Mouse (Mus musculus) v-Abl transformed pro-B cells (cell line): ENCODE measurements around the gene Panx1.

ENCODE experiments used
- in situ Hi-C, 2 experiments: fragments of 400-800 bp; cut with MboI; formaldehyde crosslinking; loops; one replicate each; pipeline ENCODE4 v1.15.1; 2025; ENCODE audit not compliant: unreplicated experiment in 2 of 2

The Panx1 gene

DNA sequence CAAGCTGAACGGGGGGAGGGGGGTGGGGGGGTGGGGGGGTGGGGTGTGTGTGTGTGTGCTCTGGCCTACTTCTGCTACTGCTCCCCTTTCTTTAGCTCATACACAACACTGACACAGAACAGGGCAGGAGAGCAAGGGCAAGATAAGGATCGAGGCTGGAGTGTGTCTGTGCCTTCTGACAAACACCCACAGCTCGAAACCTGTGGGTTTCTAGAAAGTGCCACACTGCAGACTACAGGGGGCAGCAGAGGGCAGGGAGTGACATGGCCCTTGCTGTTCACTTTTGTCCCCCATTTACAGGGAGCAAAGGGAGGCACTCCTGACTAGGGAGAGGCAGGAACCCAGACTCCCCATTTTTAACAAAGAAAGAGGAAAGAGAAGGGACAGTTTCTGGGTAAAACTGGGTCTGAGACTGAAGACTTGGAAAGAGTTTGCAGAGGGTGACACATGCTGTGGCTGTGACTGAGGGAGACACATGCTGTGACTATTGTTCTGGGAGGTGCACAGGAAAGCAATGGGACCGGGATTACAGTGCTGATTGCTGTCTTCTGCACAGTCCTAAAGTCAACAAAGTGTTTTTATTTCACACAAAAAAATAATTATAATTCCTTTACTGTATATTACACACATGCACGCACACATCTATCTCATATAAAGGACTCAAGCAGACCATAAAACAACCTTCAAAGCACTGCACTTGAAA, 16.1 kb downstream of the Panx1 start:
- in situ Hi-C loops, result loop anchor here (25.0 kb wide), 3 partner anchors 458 to 858 kb away; partner anchors contain the start of gene Smco4 (in 2 of the 2)

- in situ Hi-C loops, result loop anchor here (25.0 kb wide), 3 partner anchors 460 to 860 kb away; partner anchors contain the start of gene Smco4 (in 2 of the 2)
These were observed 17.6 kb downstream of the Panx1 start for GRCm38 (mm10) chr9:15027725-15028124.

DNA sequence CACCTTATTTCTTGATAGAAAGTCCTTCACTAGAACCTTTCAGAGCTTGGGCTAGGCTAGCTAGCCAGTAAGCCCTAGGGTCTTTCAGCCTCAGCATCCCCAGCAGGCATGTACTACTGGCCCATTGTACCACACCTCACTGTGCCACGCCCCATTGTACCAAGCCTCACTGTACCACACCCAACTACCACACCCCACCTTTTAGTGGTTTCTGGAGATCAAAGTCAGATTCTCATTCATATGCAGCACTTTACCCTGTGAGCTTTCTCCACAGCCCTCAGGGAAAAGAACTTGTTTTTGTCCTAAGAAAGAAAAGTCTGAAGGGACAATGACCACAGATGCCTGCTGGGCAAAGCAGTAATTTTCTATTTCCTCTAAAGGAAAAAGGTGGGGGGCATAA, 22.2 kb downstream of the Panx1 start:
- in situ Hi-C loops, result loop anchor here (25.0 kb wide), 2 partner anchors 511 to 514 kb away; partner anchors contain the start of genes Cwc15 (in 2 of the 2) and Kdm4d (in 2 of the 2)

GRCm38 (mm10) chr9:15021156-15021555, 24.1 kb downstream of the Panx1 start:
- in situ Hi-C loops, result loop anchor here (25.0 kb wide), 2 partner anchors 509 to 516 kb away; partner anchors contain the start of genes Cwc15 (in 2 of the 2) and Kdm4d (in 2 of the 2)

- in situ Hi-C loops, result loop anchor here (25.0 kb wide), 2 partner anchors 508 to 517 kb away; partner anchors contain the start of genes Cwc15 (in 2 of the 2) and Kdm4d (in 2 of the 2)
These were observed 24.7 kb downstream of the Panx1 start for GRCm38 (mm10) chr9:15020561-15021080.

- in situ Hi-C loops, result loop anchor here (5.0 to 25.0 kb wide), 5 partner anchors 131 to 519 kb away; partner anchors contain the start of genes 1700012B09Rik (in 2 of the 2), Cwc15 (in 2 of the 2) and Kdm4d (in 2 of the 2)
These were observed 26.5 kb downstream of the Panx1 start for GRCm38 (mm10) chr9:15018756-15019131.

- in situ Hi-C loops, result loop anchor here (5.0 to 25.0 kb wide), 5 partner anchors 131 to 519 kb away; partner anchors contain the start of genes 1700012B09Rik (in 2 of the 2), Cwc15 (in 2 of the 2) and Kdm4d (in 2 of the 2)
These were observed 27.2 kb downstream of the Panx1 start for GRCm38 (mm10) chr9:15017791-15018755.

DNA sequence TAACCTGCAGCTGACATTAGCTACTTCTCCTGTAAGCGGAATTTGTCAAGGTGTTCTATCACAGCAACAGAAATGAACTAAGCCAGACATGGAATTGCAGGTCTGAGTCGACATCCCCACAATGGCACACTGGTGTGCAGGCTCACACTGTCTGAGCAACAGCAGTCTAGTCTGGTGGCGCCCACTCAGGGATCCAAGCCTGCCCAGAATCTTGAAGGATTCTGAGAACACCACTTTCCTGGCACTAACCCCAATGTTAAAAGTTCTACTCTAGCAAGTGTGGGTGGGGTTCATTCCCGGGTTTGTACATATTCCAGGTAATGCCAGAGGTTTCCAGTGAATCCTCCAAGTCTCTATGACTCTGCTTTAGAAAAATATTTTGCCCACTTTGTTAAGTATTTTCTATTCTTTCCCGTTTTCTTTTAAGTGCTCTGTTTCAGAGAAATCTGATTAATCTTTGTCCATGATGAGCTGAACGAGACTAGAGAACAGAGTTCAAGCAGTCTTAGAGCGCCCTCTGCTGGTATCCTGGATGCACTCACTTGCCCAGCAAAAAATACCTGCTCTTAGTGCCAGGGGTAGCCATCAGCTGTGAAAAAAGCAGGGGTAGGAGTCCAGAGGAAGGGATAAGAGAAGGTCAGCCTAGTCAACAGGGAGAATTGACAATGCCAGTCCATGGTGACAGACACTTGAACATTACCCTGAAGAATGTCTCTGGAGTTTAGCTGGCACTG, 29.9 kb downstream of the Panx1 start:
- in situ Hi-C loops, result loop anchor here (5.0 to 25.0 kb wide), 5 partner anchors 128 to 522 kb away; partner anchors contain the start of genes 1700012B09Rik (in 2 of the 2), Cwc15 (in 2 of the 2) and Kdm4d (in 2 of the 2)

GRCm38 (mm10) chr9:15007566-15007965, 37.7 kb downstream of the Panx1 start:
- in situ Hi-C loops, result loop anchor here (25.0 kb wide), 2 partner anchors 495 to 530 kb away; partner anchors contain the start of genes Cwc15 (in 2 of the 2) and Kdm4d (in 2 of the 2)

DNA sequence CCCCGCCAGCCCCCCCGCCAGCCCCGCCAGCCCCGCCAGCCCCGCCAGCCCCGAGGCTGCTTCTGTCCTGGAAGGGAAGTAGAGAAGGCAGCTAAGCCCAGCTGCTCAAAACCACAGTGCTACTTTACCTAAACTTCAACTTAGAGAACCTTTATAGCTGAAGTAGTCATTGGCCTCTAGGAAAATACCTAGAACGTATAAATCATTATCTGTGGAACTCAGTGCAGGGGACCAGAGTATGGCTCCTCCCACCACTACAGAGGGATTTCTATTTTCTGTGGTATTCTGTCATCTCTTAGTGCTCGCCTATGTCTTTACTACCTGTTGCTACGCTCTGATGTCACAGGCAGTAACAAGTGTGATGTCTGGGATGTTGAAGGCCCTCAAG, 41.0 kb downstream of the Panx1 start:
- in situ Hi-C loops, result loop anchor here (25.0 kb wide), 2 partner anchors 492 to 533 kb away; partner anchors contain the start of genes Cwc15 (in 2 of the 2) and Kdm4d (in 2 of the 2)

DNA sequence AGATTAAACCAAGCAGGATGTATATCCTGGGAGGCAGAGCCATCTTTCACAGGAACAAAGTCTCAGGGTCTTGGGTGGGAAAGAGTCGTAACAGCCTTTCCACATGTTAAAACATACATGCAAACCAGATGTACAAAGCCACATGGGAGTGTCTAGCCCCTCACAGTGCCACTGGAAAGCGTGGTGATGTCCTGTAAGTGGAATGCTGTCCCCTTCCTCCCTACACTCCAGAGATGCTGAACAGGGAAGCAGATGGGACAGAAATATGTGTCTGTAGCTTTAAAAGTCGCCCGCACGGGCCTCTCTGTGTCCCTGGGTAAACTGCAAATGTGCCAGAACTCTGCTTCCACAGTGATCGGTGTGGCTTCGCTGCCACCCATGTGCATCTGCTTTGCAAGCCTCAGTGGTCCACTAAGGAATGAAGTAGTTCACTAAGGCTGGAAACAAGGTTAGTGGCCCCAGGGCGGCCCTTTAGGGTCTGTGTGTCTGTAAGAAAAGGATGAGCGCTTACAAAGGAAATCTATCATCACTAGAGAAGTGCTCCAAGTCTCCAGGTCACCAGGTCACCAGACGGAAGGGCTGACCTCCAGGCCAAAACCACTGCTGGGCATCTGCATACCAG, 41.5 kb downstream of the Panx1 start:
- in situ Hi-C loops, result loop anchor here (25.0 kb wide), 2 partner anchors 491 to 534 kb away; partner anchors contain the start of genes Cwc15 (in 2 of the 2) and Kdm4d (in 2 of the 2)

GRCm38 (mm10) chr9:15002995-15003613, 42.2 kb downstream of the Panx1 start:
- in situ Hi-C loops, result loop anchor here (25.0 kb wide), 2 partner anchors 491 to 534 kb away; partner anchors contain the start of genes Cwc15 (in 2 of the 2) and Kdm4d (in 2 of the 2)

DNA sequence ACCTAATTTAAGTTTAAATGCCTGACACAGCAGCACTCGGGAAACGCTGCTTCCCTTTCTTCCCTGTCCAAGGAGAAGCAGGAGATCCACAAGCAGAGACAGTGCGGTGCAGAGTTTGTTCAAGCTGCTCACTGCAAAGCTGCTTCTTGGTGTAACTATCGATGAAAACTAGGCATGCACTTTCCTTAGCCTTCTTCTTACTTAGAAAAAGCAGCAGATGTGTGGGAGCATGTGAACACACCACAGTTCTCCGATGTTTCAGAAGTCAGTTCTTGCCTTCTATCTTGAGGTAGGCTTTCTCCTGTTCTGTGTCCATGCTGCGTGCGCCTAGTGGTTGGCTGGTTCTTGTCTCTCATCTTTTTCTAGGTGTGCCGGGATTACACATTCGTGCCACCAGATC, 46.5 kb downstream of the Panx1 start:
- in situ Hi-C loops, result no loop called here

DNA sequence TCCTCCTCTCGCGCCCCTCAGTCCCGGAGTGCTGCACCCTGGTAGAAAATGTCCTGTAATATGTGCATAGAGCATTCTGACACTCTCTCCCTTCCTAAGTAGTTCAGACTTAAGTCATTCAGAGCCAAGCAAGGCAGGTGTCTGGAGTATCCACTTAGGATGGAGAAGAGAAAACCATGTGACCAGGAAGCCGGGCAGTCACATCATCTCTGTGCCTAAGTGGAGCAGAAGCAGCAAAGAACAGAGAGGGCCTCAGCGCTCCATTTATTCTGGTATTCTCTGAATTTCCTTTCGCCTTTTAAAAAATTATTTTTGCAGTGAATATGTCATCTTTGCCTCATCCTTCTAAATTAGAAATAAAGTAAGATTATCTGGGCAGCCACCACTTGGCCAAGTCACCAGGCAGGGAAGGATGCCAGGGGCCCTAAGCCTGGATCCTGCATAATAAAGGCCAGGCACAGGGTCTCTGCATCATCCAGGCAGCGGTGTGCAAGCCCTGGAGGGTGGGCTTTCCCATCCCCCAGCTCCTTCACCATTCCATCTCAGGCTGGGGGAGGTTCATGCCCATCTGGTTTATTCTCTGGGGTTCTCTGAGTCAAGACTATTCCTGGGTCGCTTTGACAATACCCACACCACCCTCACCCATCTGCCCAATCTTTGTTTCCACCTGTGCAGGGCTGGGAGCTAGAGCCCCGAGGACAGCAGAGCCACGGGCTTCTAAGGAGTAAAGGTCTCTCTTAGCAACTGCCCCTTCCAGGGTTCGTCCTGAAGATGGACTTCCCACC, 47.8 kb downstream of the Panx1 start:
- in situ Hi-C loops, result no loop called here

DNA sequence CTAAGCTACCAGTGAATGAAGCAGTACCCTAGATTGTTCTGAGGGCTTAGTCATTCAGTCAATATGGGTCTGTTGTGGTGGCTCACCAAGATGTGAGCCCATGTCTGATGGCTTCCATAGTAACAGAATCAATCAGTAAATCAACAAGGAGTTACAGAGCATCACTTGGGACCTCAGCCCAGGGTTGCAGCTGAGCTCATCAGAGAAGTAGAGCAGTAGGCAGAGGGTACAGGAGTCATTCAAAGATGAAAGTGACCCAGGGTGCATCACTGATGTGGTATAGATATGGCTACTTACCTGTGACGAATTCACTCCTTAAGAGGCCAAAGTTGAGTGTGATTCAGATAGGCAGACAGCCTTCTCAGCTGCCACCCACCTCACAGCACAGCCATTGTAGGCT, 49.8 kb downstream of the Panx1 start:
- in situ Hi-C loops, result no loop called here

DNA sequence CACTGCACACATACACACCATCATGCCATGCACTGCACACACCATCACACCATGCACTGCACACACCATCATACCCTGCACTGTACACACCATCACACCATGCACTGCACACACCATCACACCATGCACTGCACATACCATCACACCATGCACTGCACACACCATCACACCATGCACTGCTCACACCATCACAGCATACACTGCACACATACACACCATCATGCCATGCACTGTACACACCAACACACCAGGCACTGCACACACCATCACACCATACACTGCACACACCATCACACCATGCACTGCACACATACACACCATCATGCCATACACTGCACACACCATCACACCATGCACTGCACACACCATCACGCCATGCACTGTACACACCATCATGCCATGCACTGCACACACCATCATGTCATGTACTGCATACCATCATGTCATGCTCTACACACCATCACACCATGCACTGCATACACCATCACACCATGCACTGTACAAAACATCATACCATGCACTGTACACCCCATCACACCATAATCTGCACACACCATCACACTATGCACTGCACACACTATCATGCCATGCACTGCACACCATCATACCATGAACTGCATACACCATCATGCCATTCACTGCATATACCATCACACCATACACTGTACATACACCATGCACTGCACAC, 56.5 kb downstream of the Panx1 start:
- in situ Hi-C loops, result no loop called here

DNA sequence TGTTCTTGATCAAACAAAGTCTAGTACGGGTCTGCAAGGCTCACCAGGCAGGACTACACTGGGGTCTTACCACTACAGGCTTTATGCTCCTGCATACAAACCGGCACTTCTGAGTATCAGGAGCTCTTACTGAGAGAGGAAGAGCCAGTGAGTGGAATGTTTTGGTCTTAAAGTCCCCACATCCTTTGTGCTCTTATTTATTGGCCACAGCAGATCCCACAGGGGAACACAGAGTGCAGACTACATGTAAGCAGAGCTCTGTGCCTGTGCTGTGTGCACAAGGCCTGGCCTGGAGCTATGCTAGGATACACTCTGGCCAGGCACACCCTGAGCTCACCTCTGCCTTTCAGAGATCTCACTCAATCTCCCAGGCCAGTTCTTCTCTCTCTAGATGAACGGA, 62.1 kb downstream of the Panx1 start:
- in situ Hi-C loops, result no loop called here
